In the genomic region with DNA sequence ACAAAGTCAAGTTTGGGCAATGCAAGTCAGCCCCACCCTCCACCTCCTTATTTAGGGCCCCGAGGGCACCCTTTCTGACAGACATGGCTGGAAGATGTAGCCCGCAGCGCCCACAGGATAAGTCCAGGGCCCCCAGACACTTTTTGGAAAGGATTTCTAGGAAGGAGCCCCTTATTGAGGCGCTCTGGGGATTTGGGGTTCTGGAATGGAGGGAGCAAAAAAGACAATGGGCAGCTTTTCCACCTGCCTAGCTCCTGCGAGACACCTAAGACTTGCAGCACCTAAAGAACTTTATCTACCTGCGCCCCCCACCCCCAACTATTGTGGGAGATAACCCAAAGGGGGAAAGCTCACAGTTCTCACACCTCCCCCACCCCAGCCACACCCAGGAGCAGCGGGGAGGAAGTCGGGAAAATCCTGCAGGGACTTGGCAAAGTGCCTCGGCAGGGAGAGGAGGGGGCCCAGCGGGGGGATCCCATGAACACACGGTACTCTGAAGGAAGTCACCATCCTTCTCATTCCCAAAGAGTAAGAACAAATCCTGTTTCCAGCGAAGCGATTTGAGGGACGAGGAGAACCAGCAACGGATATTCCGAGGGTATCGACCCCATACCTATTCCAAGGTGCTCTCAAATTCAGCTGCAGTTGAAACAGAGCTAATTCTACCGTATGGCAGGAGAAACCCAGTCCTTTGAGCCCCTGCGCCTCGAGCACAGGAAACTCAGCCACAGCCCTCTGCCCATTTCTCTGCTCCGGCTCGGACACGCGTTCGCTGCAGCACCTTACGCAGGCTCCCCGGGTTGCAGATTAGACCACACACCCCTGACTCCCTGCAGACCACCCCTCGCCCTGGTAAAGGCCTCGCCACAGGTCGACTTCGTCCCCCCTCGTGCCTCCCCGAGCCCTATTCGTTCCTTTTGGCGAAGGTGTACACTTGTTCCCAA, we compare ENCODE assay signal across 8 mouse cellular contexts. TPM values are rescaled to one million over a fixed set of nuclear protein-coding genes. Genes with fewer than 3 reads are reported as not detected.
A peak's percentile ranks its signal among the peaks of the same experiment; 100 is the strongest.
DNase-seq lines count a peak whose midpoint lies in the region; ATAC-seq and TF ChIP-seq lines count a peak whose summit lies in the region.

No protein-coding gene starts in this region.

- peak overlapping the region; percentile 77 for H3K4me3 ChIP-seq in forebrain, embryonic 15.5 days
- H3K4me3 ChIP-seq in hindbrain, postnatal 0 days (ENCODE audit: low read length), result peak overlapping the region; percentile 86
- peak overlapping the region; percentile 84 for H3K4me3 ChIP-seq in liver, embryonic 12.5 days
- peak overlapping the region; percentile 84 for H3K4me3 ChIP-seq in neural tube, embryonic 11.5 days (ENCODE audit: low read depth, low read length)

- H3K36me3 ChIP-seq in forebrain, embryonic 15.5 days, result peaks cover 7% of the 10 kb centered on the region; the same call in 1 of the 2 replicates
- H3K36me3 ChIP-seq in hindbrain, postnatal 0 days (ENCODE audit: insufficient read depth, low read length), result no peaks in the 10 kb centered on the region
- H3K36me3 ChIP-seq in liver, embryonic 12.5 days, result 0 out of 2 replicates have a peak, but pooled peaks cover 7% of the 10 kb centered on the region
- H3K36me3 ChIP-seq in neural tube, embryonic 11.5 days (ENCODE audit: control insufficient read depth, insufficient read depth, low read length), result peaks cover 4% of the 10 kb centered on the region

- peak overlapping the region; percentile 95 for H3K27ac ChIP-seq in forebrain, embryonic 15.5 days (replicated peaks)
- peak overlapping the region; percentile 76 for H3K27ac ChIP-seq in hindbrain, postnatal 0 days
- H3K27ac ChIP-seq in liver, embryonic 12.5 days, result peak overlapping the region; percentile 97; the same call in 1 of the 2 replicates
- H3K27ac ChIP-seq in neural tube, embryonic 11.5 days (ENCODE audit: low read depth, low read length), result peak overlapping the region; percentile 40; the same call in 1 of the 2 replicates

- peak; percentile 69 to 74 for DNase-seq in layer of hippocampus, postnatal 10 days (ENCODE audit: low spot score in 2 of 2)
- DNase-seq in layer of hippocampus, postnatal 36 days, result no peak
- DNase-seq in brain, embryonic 14.5 days (ENCODE audit: low read depth), result peak; percentile 90
- peak; percentile 69 for DNase-seq in hindbrain, postnatal 0 days (ENCODE audit: low spot score)
- DNase-seq in neural tube, embryonic 11.5 days (ENCODE audit: low spot score), result peak; percentile 66
- peak; percentile 61 for DNase-seq in yolk sac, embryonic 10.5 days (ENCODE audit: low spot score)

- H3K9ac ChIP-seq in forebrain, embryonic 15.5 days (replicated peaks), result peak overlapping the region; percentile 79
- peak overlapping the region; percentile 85 for H3K9ac ChIP-seq in hindbrain, postnatal 0 days (replicated peaks; ENCODE audit: low read length)
- peak overlapping the region; percentile 87 for H3K9ac ChIP-seq in liver, embryonic 12.5 days
- peak overlapping the region; percentile 72 for H3K9ac ChIP-seq in neural tube, embryonic 11.5 days (ENCODE audit: low read length)

- peak; percentile 4; the same call in 1 of the 2 replicates for ATAC-seq in forebrain, embryonic 15.5 days (replicated peaks)
- no peak for ATAC-seq in hindbrain, postnatal 0 days
- no peak for ATAC-seq in liver, embryonic 12.5 days
- no peak for ATAC-seq in neural tube, embryonic 11.5 days (ENCODE audit: insufficient read depth, low FRiP score, low TSS enrichment)

- no peaks in the 10 kb centered on the region for H3K9me3 ChIP-seq in forebrain, embryonic 15.5 days
- no peaks in the 10 kb centered on the region for H3K9me3 ChIP-seq in hindbrain, postnatal 0 days (ENCODE audit: low read length)
- H3K9me3 ChIP-seq in liver, embryonic 12.5 days (replicated peaks), result no peaks in the 10 kb centered on the region
- no peaks in the 10 kb centered on the region for H3K9me3 ChIP-seq in neural tube, embryonic 11.5 days (ENCODE audit: control insufficient read depth, low read length)

- TF ChIP-seq POLR2A in brain, embryonic 14.5 days (IDR thresholded peaks at IDR 0.05; ENCODE audit: borderline replicate concordance, extremely low read depth, insufficient read depth, insufficient read length, poor library complexity, severe bottlenecking), result no peak

- peak overlapping the region; percentile 96 for H3K4me2 ChIP-seq in forebrain, embryonic 15.5 days (replicated peaks)
- peak overlapping the region; percentile 97 for H3K4me2 ChIP-seq in hindbrain, postnatal 0 days (ENCODE audit: low read depth, low read length)
- peak overlapping the region; percentile 96 for H3K4me2 ChIP-seq in liver, embryonic 12.5 days
- H3K4me2 ChIP-seq in neural tube, embryonic 11.5 days (ENCODE audit: low read depth), result peak overlapping the region; percentile 80

- TF ChIP-seq CTCF in brain, embryonic 14.5 days (IDR thresholded peaks at IDR 0.05; ENCODE audit: borderline replicate concordance, extremely low read depth, insufficient read depth, insufficient read length), result no peak
- no peak for TF ChIP-seq CTCF in hindbrain, postnatal 0 days (IDR thresholded peaks at IDR 0.05; ENCODE audit: low read depth)

- 2% methylated on average over 35 of the region's 35 CpGs for WGBS in forebrain, embryonic 15.5 days
- WGBS in hindbrain, postnatal 0 days, result 4% methylated on average over 35 of the region's 35 CpGs
- 8% methylated on average over 35 of the region's 35 CpGs for WGBS in liver, embryonic 12.5 days (ENCODE audit: insufficient replicate concordance)
- 5% methylated on average over 35 of the region's 35 CpGs for WGBS in neural tube, embryonic 11.5 days

- no peaks in the 10 kb centered on the region for H3K27me3 ChIP-seq in forebrain, embryonic 15.5 days
- no peaks in the 10 kb centered on the region for H3K27me3 ChIP-seq in hindbrain, postnatal 0 days (ENCODE audit: insufficient read depth, low read length)
- H3K27me3 ChIP-seq in liver, embryonic 12.5 days (replicated peaks), result peaks cover 45% of the 10 kb centered on the region
- H3K27me3 ChIP-seq in neural tube, embryonic 11.5 days (ENCODE audit: control insufficient read depth, insufficient read depth, low read length), result no peaks in the 10 kb centered on the region

- H3K4me1 ChIP-seq in forebrain, embryonic 15.5 days, result peaks cover 47% of the 10 kb centered on the region
- peaks cover 28% of the 10 kb centered on the region for H3K4me1 ChIP-seq in hindbrain, postnatal 0 days (ENCODE audit: insufficient read depth, low read length)
- H3K4me1 ChIP-seq in liver, embryonic 12.5 days, result peaks cover 71% of the 10 kb centered on the region
- H3K4me1 ChIP-seq in neural tube, embryonic 11.5 days (ENCODE audit: control insufficient read depth, insufficient read depth, low read length), result peaks cover 23% of the 10 kb centered on the region

RNA-seq across cellular contexts. Expression of a gene that starts 1.1 kb away (rescaled TPM):
- total RNA-seq in layer of hippocampus, postnatal 10 days (2021), result 100 to 1,000 TPM; 256 to 262 TPM
- 100 to 1,000 TPM; 142 to 154 TPM for total RNA-seq in layer of hippocampus, postnatal 36 days (2021)
- polyA plus RNA-seq in brain, embryonic 14.5 days (2012; rRNA removed), result 475 and 507 TPM in 2 replicates
- 103 and 108 TPM in 2 replicates for polyA plus RNA-seq in forebrain, embryonic 15.5 days (2015; fragmentation: Nextera tagmentation; extraction: Ambion mirVana)
- total RNA-seq in hindbrain, postnatal 0 days (2014; rRNA removed), result 273 and 295 TPM in 2 replicates
- polyA plus RNA-seq in hindbrain, postnatal 0 days (2015; fragmentation: Nextera tagmentation; extraction: Ambion mirVana), result 58.6 and 63.0 TPM in 2 replicates
- 16.1 and 17.8 TPM in 2 replicates for polyA plus RNA-seq in liver, embryonic 12.5 days (2016; fragmentation: Nextera tagmentation; extraction: Ambion mirVana)
- 85.9 and 91.9 TPM in 2 replicates for polyA plus RNA-seq in neural tube, embryonic 11.5 days (2014; fragmentation: Nextera tagmentation; extraction: Ambion mirVana)

RNA-seq across cellular contexts. Expression of a gene that starts 4.4 kb away (rescaled TPM):
- not detected for total RNA-seq in layer of hippocampus, postnatal 10 days (2021)
- total RNA-seq in layer of hippocampus, postnatal 36 days (2021), result 1 to 10 TPM in 1 of 2 experiments, not detected in 1; 1.9 TPM
- 0.53 and 0.86 TPM in 2 replicates for polyA plus RNA-seq in brain, embryonic 14.5 days (2012; rRNA removed)
- 1.5 and 2.1 TPM in 2 replicates for polyA plus RNA-seq in forebrain, embryonic 15.5 days (2015; fragmentation: Nextera tagmentation; extraction: Ambion mirVana)
- total RNA-seq in hindbrain, postnatal 0 days (2014; rRNA removed), result 1.6 and 3.2 TPM in 2 replicates
- polyA plus RNA-seq in hindbrain, postnatal 0 days (2015; fragmentation: Nextera tagmentation; extraction: Ambion mirVana), result 4.5 and 5.2 TPM in 2 replicates
- polyA plus RNA-seq in liver, embryonic 12.5 days (2016; fragmentation: Nextera tagmentation; extraction: Ambion mirVana), result 2.6 and 3.2 TPM in 2 replicates
- not detected in 2 replicates for polyA plus RNA-seq in neural tube, embryonic 11.5 days (2014; fragmentation: Nextera tagmentation; extraction: Ambion mirVana)

RNA-seq across cellular contexts. Expression of a gene that starts 6.9 kb away (rescaled TPM):
- total RNA-seq in layer of hippocampus, postnatal 10 days (2021), result 1 to 10 TPM; 6.1 to 6.3 TPM
- 1 to 10 TPM; 5.5 to 6.6 TPM for total RNA-seq in layer of hippocampus, postnatal 36 days (2021)
- polyA plus RNA-seq in brain, embryonic 14.5 days (2012; rRNA removed), result 3.5 and 4.8 TPM in 2 replicates
- polyA plus RNA-seq in forebrain, embryonic 15.5 days (2015; fragmentation: Nextera tagmentation; extraction: Ambion mirVana), result 4.2 and 4.3 TPM in 2 replicates
- 4.6 and 5.0 TPM in 2 replicates for total RNA-seq in hindbrain, postnatal 0 days (2014; rRNA removed)
- 3.7 and 4.0 TPM in 2 replicates for polyA plus RNA-seq in hindbrain, postnatal 0 days (2015; fragmentation: Nextera tagmentation; extraction: Ambion mirVana)
- polyA plus RNA-seq in liver, embryonic 12.5 days (2016; fragmentation: Nextera tagmentation; extraction: Ambion mirVana), result 1.3 and 1.4 TPM in 2 replicates
- 1.5 and 1.8 TPM in 2 replicates for polyA plus RNA-seq in neural tube, embryonic 11.5 days (2014; fragmentation: Nextera tagmentation; extraction: Ambion mirVana)

RNA-seq across cellular contexts. Expression of a gene that starts 19.5 kb away (rescaled TPM):
- total RNA-seq in layer of hippocampus, postnatal 10 days (2021), result under 1 TPM; 0.38 to 0.55 TPM
- under 1 TPM; 0.28 to 0.37 TPM for total RNA-seq in layer of hippocampus, postnatal 36 days (2021)
- polyA plus RNA-seq in brain, embryonic 14.5 days (2012; rRNA removed), result 1.1 and 1.7 TPM in 2 replicates
- polyA plus RNA-seq in forebrain, embryonic 15.5 days (2015; fragmentation: Nextera tagmentation; extraction: Ambion mirVana), result 1.7 and 2.0 TPM in 2 replicates
- total RNA-seq in hindbrain, postnatal 0 days (2014; rRNA removed), result 1.6 and 1.7 TPM in 2 replicates
- polyA plus RNA-seq in hindbrain, postnatal 0 days (2015; fragmentation: Nextera tagmentation; extraction: Ambion mirVana), result 1.2 and 1.3 TPM in 2 replicates
- 0.12 TPM in 2 replicates for polyA plus RNA-seq in liver, embryonic 12.5 days (2016; fragmentation: Nextera tagmentation; extraction: Ambion mirVana)
- polyA plus RNA-seq in neural tube, embryonic 11.5 days (2014; fragmentation: Nextera tagmentation; extraction: Ambion mirVana), result 0.57 and 0.85 TPM in 2 replicates

RNA-seq across cellular contexts. Expression of a gene that starts 38.5 kb away (rescaled TPM):
- total RNA-seq in layer of hippocampus, postnatal 10 days (2021), result 10 to 100 TPM; 36.4 to 41.9 TPM
- total RNA-seq in layer of hippocampus, postnatal 36 days (2021), result 10 to 100 TPM; 43.1 to 44.9 TPM
- polyA plus RNA-seq in brain, embryonic 14.5 days (2012; rRNA removed), result 86.7 and 116 TPM in 2 replicates
- polyA plus RNA-seq in forebrain, embryonic 15.5 days (2015; fragmentation: Nextera tagmentation; extraction: Ambion mirVana), result 27.3 and 29.0 TPM in 2 replicates
- 52.9 and 55.3 TPM in 2 replicates for total RNA-seq in hindbrain, postnatal 0 days (2014; rRNA removed)
- polyA plus RNA-seq in hindbrain, postnatal 0 days (2015; fragmentation: Nextera tagmentation; extraction: Ambion mirVana), result 19.6 and 19.7 TPM in 2 replicates
- 7.2 TPM in 2 replicates for polyA plus RNA-seq in liver, embryonic 12.5 days (2016; fragmentation: Nextera tagmentation; extraction: Ambion mirVana)
- polyA plus RNA-seq in neural tube, embryonic 11.5 days (2014; fragmentation: Nextera tagmentation; extraction: Ambion mirVana), result 20.4 and 21.6 TPM in 2 replicates

Comparison
In these comparisons a context has a peak if more than half of its experiments do, and no peak if none do; other contexts are left out.
1. DNase-seq: peak in layer of hippocampus, postnatal 10 days (2 of 2), brain, embryonic 14.5 days (single experiment), hindbrain, postnatal 0 days (single experiment), neural tube, embryonic 11.5 days (single experiment) and yolk sac, embryonic 10.5 days (single experiment); none in layer of hippocampus, postnatal 36 days (0 of 2).
2. H3K27ac ChIP-seq: peak in every context shown above with its lines; median percentile 97 in liver, embryonic 12.5 days; 95 in forebrain, embryonic 15.5 days; 76 in hindbrain, postnatal 0 days; 40 in neural tube, embryonic 11.5 days.
3. Peak in every context shown above with its lines, with median percentiles within 50 percentile points of each other: H3K4me2 ChIP-seq, H3K4me3 ChIP-seq and H3K9ac ChIP-seq.